13 mouse cellular contexts compared by ENCODE assay signal in the genomic region with DNA sequence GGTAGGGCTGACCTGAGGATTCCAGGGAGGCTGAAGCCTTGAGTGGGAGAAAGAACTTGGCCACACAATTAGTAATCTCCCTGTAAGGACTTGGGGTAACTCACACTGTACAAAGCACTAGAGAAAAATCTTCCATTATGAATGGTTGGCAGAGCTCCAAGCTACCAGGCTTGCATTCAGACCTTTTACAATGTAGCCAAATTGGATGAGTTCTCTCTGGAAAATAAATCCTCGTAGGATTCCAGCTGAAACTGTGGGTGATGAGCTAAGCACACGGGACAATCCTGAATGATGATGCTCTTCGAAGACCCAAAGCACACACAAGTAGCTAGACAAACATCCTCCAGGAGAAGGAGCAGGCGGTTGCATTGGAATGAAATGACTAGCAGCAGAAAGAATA. TPM values are rescaled to one million over a fixed set of nuclear protein-coding genes. Genes with fewer than 3 reads are reported as not detected.
DNase-seq lines count a peak whose midpoint lies in the region; ATAC-seq lines count a peak whose summit lies in the region.
"Had no signal": no experiment of that assay in that cellular context is flagged by ENCODE, and none has a peak within 500 bp of the region (broad histone marks: within the 10 kb centered on the region; RNA-seq: fewer than 3 reads in every experiment).

No protein-coding gene starts in this region.

- H3K9ac ChIP-seq in forebrain, embryonic 16.5 days (replicated peaks; ENCODE audit: low read depth, low read length), result no peak overlapping the region
- H3K9ac ChIP-seq: limb, embryonic 15.5 days had no signal

- H3K36me3 ChIP-seq in forebrain, embryonic 16.5 days (ENCODE audit: control insufficient read depth, insufficient read depth), result no peaks in the 10 kb centered on the region
- H3K36me3 ChIP-seq: G1E; limb, embryonic 15.5 days had no signal

- H3K4me1 ChIP-seq in forebrain, embryonic 16.5 days (replicated peaks; ENCODE audit: control insufficient read depth, insufficient read depth, low read length), result peaks cover 8% of the 10 kb centered on the region
- H3K4me1 ChIP-seq: limb, embryonic 15.5 days had no signal

- DNase-seq in kidney, postnatal 10 days, result peak; percentile 37
- no peak for DNase-seq in kidney, adult 8-10 months
- DNase-seq in retina, adult 2 months (ENCODE audit: low read depth, low spot score), result peak; percentile 15
- DNase-seq in retina, embryonic 14.5 days (ENCODE audit: low spot score), result no peak
- DNase-seq in testis, postnatal 14 days (ENCODE audit: low spot score), result peak; percentile 65
- no peak for DNase-seq in gastrocnemius, postnatal 10 days
- DNase-seq: embryo, embryonic 11 days; gastrocnemius, postnatal 36 days; spleen, adult 18-20 months had no signal

- 23% methylated on average over 4 of the region's 4 CpGs for WGBS in forebrain, embryonic 16.5 days

- ATAC-seq in forebrain, embryonic 16.5 days, result peak; percentile 79

- H3K4me2 ChIP-seq in forebrain, embryonic 16.5 days (ENCODE audit: low read length), result no peak overlapping the region
- H3K4me2 ChIP-seq: limb, embryonic 15.5 days had no signal

- no peak overlapping the region for H3K4me3 ChIP-seq in forebrain, embryonic 16.5 days (replicated peaks; ENCODE audit: low read length)
- H3K4me3 ChIP-seq: limb, embryonic 15.5 days had no signal

- no peaks in the 10 kb centered on the region for H3K27me3 ChIP-seq in forebrain, embryonic 16.5 days (replicated peaks; ENCODE audit: control insufficient read depth, insufficient read depth, low read length)
- H3K27me3 ChIP-seq: limb, embryonic 15.5 days had no signal

- H3K27ac ChIP-seq in forebrain, embryonic 16.5 days (ENCODE audit: low read length), result peak overlapping the region; percentile 33; the same call in 1 of the 2 replicates
- H3K27ac ChIP-seq: limb, embryonic 15.5 days had no signal

- no peaks in the 10 kb centered on the region for H3K9me3 ChIP-seq in forebrain, embryonic 16.5 days (ENCODE audit: control insufficient read depth, low read length)
- H3K9me3 ChIP-seq: limb, embryonic 15.5 days had no signal

RNA-seq across cellular contexts. Expression of gene Adgrf1, which starts 7.1 kb away (rescaled TPM):
- polyA plus RNA-seq in forebrain, embryonic 16.5 days (2015; fragmentation: Nextera tagmentation; extraction: Ambion mirVana), result not detected in 2 replicates
- total RNA-seq in gastrocnemius, postnatal 10 days (2021), result not detected
- total RNA-seq: gastrocnemius, postnatal 36 days had no signal
- polyA plus RNA-seq: G1E; limb, embryonic 15.5 days; urinary bladder, adult 2 months had no signal

Comparison
In these comparisons a context has a peak if more than half of its experiments do, and no peak if none do; other contexts are left out.
1. DNase-seq: peak in kidney, postnatal 10 days (single experiment), retina, adult 2 months (single experiment) and testis, postnatal 14 days (single experiment); none in kidney, adult 8-10 months (0 of 2), retina, embryonic 14.5 days (single experiment) and gastrocnemius, postnatal 10 days (single experiment).